Mouse (Mus musculus) erythroblast, embryonic 14.5 days (primary cell): Measurements from ENCODE around the gene Eps15. TPM values are rescaled to one million over a fixed set of nuclear protein-coding genes. Genes with fewer than 3 reads are reported as not detected.

ENCODE experiments used
- H3K27me3 ChIP-seq: 2 replicates; pipeline ENCODE4 v1.6.1; 2012; ENCODE audit warnings: inconsistent platforms; ENCODE audit not compliant: control insufficient read depth
- H3K36me3 ChIP-seq: 2 replicates; pipeline ENCODE4 v1.6.1; 2012; ENCODE audit warnings: mild to moderate bottlenecking, inconsistent platforms; ENCODE audit not compliant: control insufficient read depth
- H3K4me1 ChIP-seq: 2 replicates; pipeline ENCODE4 v1.6.1; 2012; ENCODE audit warnings: inconsistent platforms; ENCODE audit not compliant: control insufficient read depth
- H3K4me3 ChIP-seq: replicated peaks from 2 replicates; pipeline ENCODE3; 2012; ENCODE audit warnings: moderate library complexity, mild to moderate bottlenecking, inconsistent platforms
- H3K9me3 ChIP-seq: 2 replicates; pipeline ENCODE4 v1.6.1; 2012; ENCODE audit warnings: low read length, inconsistent platforms, mixed read lengths; ENCODE audit not compliant: control insufficient read depth
- GATA1 ChIP-seq: IDR thresholded peaks from 2 replicates; pipeline ENCODE4 v1.6.1; 2012; ENCODE audit warnings: low read length, inconsistent platforms, mixed read lengths
- TAL1 ChIP-seq: IDR thresholded peaks from 3 replicates; pipeline ENCODE4 v1.6.1; 2012; ENCODE audit warnings: low read length, inconsistent platforms, mixed read lengths
- polyA plus RNA-seq: library from polyadenylated mRNA; stranded (reverse); fragments of >175 nt; gene quantifications from 2 replicates; pipeline ENCODE4 v1.2.3, GENCODE M21; 2012

Eps15 gene
- polyA plus RNA-seq, 1 experiment: 1.2 TPM

GRCm38 (mm10) chr4:109420138-109420795 lies 140.2 kb downstream of the Eps15 start:
- peaks cover 51% of the 10 kb centered on the region for H3K4me1 ChIP-seq
- peaks cover 2% of the 10 kb centered on the region; the same call in 1 of the 2 replicates for H3K27me3 ChIP-seq
- H3K4me3 ChIP-seq: no peak overlapping the region
- H3K36me3 ChIP-seq: peaks cover 69% of the 10 kb centered on the region
- no peak for TF ChIP-seq TAL1
- no peak for TF ChIP-seq GATA1
- H3K9me3 ChIP-seq: no peaks in the 10 kb centered on the region

GRCm38 (mm10) chr4:109421608-109422007 lies 141.5 kb downstream of the Eps15 start:
- Histone ChIP-seq H3K36me3 (peaks cover 68% of the 10 kb centered on the region), H3K4me1 (peaks cover 52% of the 10 kb centered on the region), H3K27me3 (peaks cover 2% of the 10 kb centered on the region; the same call in 1 of the 2 replicates), H3K9me3 (no peaks in the 10 kb centered on the region), H3K4me3 (no peak overlapping the region)
- TF ChIP-seq TAL1: no peak
- no peak for TF ChIP-seq GATA1

- TF ChIP-seq TAL1 (no peak), GATA1 (no peak)
- peaks cover 2% of the 10 kb centered on the region; the same call in 1 of the 2 replicates for H3K27me3 ChIP-seq
- peaks cover 49% of the 10 kb centered on the region for H3K4me1 ChIP-seq
- no peak overlapping the region for H3K4me3 ChIP-seq
- peaks cover 72% of the 10 kb centered on the region for H3K36me3 ChIP-seq
- H3K9me3 ChIP-seq: no peaks in the 10 kb centered on the region
These were observed 142.4 kb downstream of the Eps15 start for GRCm38 (mm10) chr4:109422436-109422835.

GRCm38 (mm10) chr4:109423438-109423837 lies 143.4 kb downstream of the Eps15 start:
- Histone ChIP-seq H3K36me3 (peaks cover 73% of the 10 kb centered on the region), H3K9me3 (no peaks in the 10 kb centered on the region)

GRCm38 (mm10) chr4:109427058-109427457 lies 147.0 kb downstream of the Eps15 start:
- Histone ChIP-seq H3K27me3 (no peaks in the 10 kb centered on the region; the same call in 1 of the 2 replicates), H3K36me3 (peaks cover 74% of the 10 kb centered on the region), H3K4me3 (no peak overlapping the region), H3K9me3 (no peaks in the 10 kb centered on the region), H3K4me1 (peaks cover 36% of the 10 kb centered on the region)
- no peak for TF ChIP-seq TAL1
- TF ChIP-seq GATA1: peak; percentile 63

More at GRCm38 (mm10) chr4:109423438-109423837, 143.4 kb downstream of the Eps15 start:
- no peak overlapping the region for H3K4me3 ChIP-seq
- H3K4me1 ChIP-seq: peaks cover 40% of the 10 kb centered on the region
- TF ChIP-seq TAL1 (no peak), GATA1 (no peak)
- peaks cover 1% of the 10 kb centered on the region; the same call in 1 of the 2 replicates for H3K27me3 ChIP-seq

- peaks cover 85% of the 10 kb centered on the region for H3K36me3 ChIP-seq
- no peak overlapping the region for H3K4me3 ChIP-seq
- no peaks in the 10 kb centered on the region for H3K27me3 ChIP-seq
- TF ChIP-seq GATA1 (no peak), TAL1 (no peak)
- H3K4me1 ChIP-seq: peaks cover 55% of the 10 kb centered on the region
- no peaks in the 10 kb centered on the region for H3K9me3 ChIP-seq
These were observed 150.2 kb downstream of the Eps15 start for GRCm38 (mm10) chr4:109430250-109430649.

GRCm38 (mm10) chr4:109430854-109431253 lies 150.8 kb downstream of the Eps15 start:
- peaks cover 90% of the 10 kb centered on the region for H3K36me3 ChIP-seq

GRCm38 (mm10) chr4:109432668-109433375 lies 152.8 kb downstream of the Eps15 start:
- Histone ChIP-seq H3K36me3 (peaks cover 93% of the 10 kb centered on the region), H3K9me3 (no peaks in the 10 kb centered on the region), H3K4me3 (no peak overlapping the region), H3K27me3 (no peaks in the 10 kb centered on the region), H3K4me1 (peaks cover 49% of the 10 kb centered on the region)
- no peak for TF ChIP-seq GATA1
- no peak for TF ChIP-seq TAL1

More at GRCm38 (mm10) chr4:109430854-109431253, 150.8 kb downstream of the Eps15 start:
- H3K4me1 ChIP-seq: peaks cover 51% of the 10 kb centered on the region
- no peaks in the 10 kb centered on the region for H3K27me3 ChIP-seq
- H3K9me3 ChIP-seq: no peaks in the 10 kb centered on the region
- TF ChIP-seq GATA1 (no peak), TAL1 (no peak)
- H3K4me3 ChIP-seq: peak overlapping the region; percentile 23

- Histone ChIP-seq H3K9me3 (no peaks in the 10 kb centered on the region), H3K4me3 (no peak overlapping the region), H3K4me1 (peaks cover 57% of the 10 kb centered on the region), H3K36me3 (peaks cover 96% of the 10 kb centered on the region), H3K27me3 (no peaks in the 10 kb centered on the region)
- TF ChIP-seq TAL1 (0 out of 3 replicates have a peak, but pooled peaks have one; percentile 19), GATA1 (no peak)
These were observed 153.6 kb downstream of the Eps15 start for GRCm38 (mm10) chr4:109433641-109434040.
